Mouse (Mus musculus) cortical plate, adult 2 months (tissue): Measurements from ENCODE around the gene Lrrc71.

ENCODE experiments used
- CTCF ChIP-seq: fragments of 200-500 bp; IDR thresholded peaks from 2 replicates; pipeline ENCODE4 v1.5.1; 2011; ENCODE audit warnings: mild to moderate bottlenecking, control low read depth, low read length; ENCODE audit not compliant: insufficient read depth; ENCODE audit errors: extremely low read depth
- POLR2A ChIP-seq: fragments of 200-500 bp; IDR thresholded peaks from 2 replicates; pipeline ENCODE4 v1.6.1; 2011; ENCODE audit warnings: mild to moderate bottlenecking, low read length, control low read depth; ENCODE audit not compliant: insufficient read depth; ENCODE audit errors: extremely low read depth

GRCm38 (mm10) chr3:87742013-87742412, 6.4 kb downstream of the Lrrc71 start:
- no peak for TF ChIP-seq POLR2A
- TF ChIP-seq CTCF = no peak
